Mouse (Mus musculus) midbrain, embryonic 10.5 days (tissue): Measurements from ENCODE around the gene Zmynd8. TPM values are rescaled to one million over a fixed set of nuclear protein-coding genes. Genes with fewer than 3 reads are reported as not detected.

Experiments used
- DNase-seq: peaks from one replicate; pipeline ENCODE4 v3.0.0-alpha.2; 2017; ENCODE audit warnings: low spot score
- H3K27ac ChIP-seq: fragments of 300-500 bp; sonication (generic); replicated peaks from 2 replicates; pipeline ENCODE4 v1.5.1; 2016; ENCODE audit warnings: mild to moderate bottlenecking
- H3K27me3 ChIP-seq: fragments of 300-500 bp; sonication (generic); 2 replicates; pipeline ENCODE4 v1.6.1; 2016; ENCODE audit warnings: low read depth, mild to moderate bottlenecking; ENCODE audit not compliant: poor library complexity, severe bottlenecking
- H3K36me3 ChIP-seq: fragments of 300-500 bp; sonication (generic); 2 replicates; pipeline ENCODE4 v1.6.1; 2016; ENCODE audit warnings: mild to moderate bottlenecking, moderate library complexity
- H3K4me1 ChIP-seq: fragments of 300-500 bp; sonication (generic); 2 replicates; pipeline ENCODE4 v1.6.1; 2016
- H3K4me3 ChIP-seq: fragments of 300-500 bp; sonication (generic); 2 replicates; pipeline ENCODE4 v1.5.1; 2016; ENCODE audit warnings: mild to moderate bottlenecking, moderate library complexity
- H3K9me3 ChIP-seq: fragments of 300-500 bp; sonication (generic); replicated peaks from 2 replicates; pipeline ENCODE4 v1.6.1; 2016; ENCODE audit warnings: mild to moderate bottlenecking
- WGBS: fragments of 180-500 bp; shearing (Covaris S2); methylation state at CpG from one replicate; pipeline ENCODE4 v1.1.7; 2016; 5-methylcytosine and 5-hydroxymethylcytosine counted together
- polyA plus RNA-seq: library from polyadenylated mRNA; unstranded; fragments of >200 nt; fragmentation: Nextera tagmentation; extraction: Ambion mirVana; gene quantifications from 2 replicates; pipeline ENCODE4 v1.2.1, GENCODE M21; 2016

Zmynd8 gene
- polyA plus RNA-seq, 1 experiment from 2014 or later: 61.4 TPM

GRCm38 (mm10) chr2:165893232-165893631 lies 5.6 kb downstream of the Zmynd8 start:
- Histone ChIP-seq H3K27me3 (no peaks in the 10 kb centered on the region), H3K36me3 (no peaks in the 10 kb centered on the region), H3K4me3 (no peak overlapping the region), H3K27ac (no peak overlapping the region), H3K9me3 (no peaks in the 10 kb centered on the region), H3K4me1 (peaks cover 54% of the 10 kb centered on the region)
- WGBS: 97% methylated on average over 3 of the region's 3 CpGs
- DNase-seq: no peak

DNA sequence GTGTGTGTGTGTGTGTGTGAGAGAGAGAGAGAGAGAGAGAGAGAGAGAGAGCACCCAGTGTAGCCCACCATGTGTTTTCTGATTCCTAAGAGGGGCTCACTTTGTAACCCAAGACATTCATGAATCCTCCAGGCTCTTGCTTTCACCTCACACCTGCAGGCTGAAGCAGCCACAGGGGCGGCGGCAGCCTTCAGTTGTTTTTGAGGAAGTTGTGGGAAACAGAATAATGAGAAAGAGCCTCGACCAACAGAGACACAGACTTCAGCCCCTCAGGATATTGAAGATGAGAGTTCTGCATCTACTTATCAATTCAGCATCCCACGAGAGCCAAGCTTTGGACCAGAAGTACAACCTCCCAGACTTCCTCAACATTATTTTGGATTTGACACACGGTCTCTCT lies 6.2 kb downstream of the Zmynd8 start:
- 78% methylated on average over 5 of the region's 5 CpGs for WGBS
- Histone ChIP-seq H3K36me3 (no peaks in the 10 kb centered on the region), H3K27ac (no peak overlapping the region), H3K9me3 (no peaks in the 10 kb centered on the region), H3K4me1 (peaks cover 59% of the 10 kb centered on the region), H3K4me3 (no peak overlapping the region), H3K27me3 (no peaks in the 10 kb centered on the region)
- no peak for DNase-seq

- no peak overlapping the region for H3K4me3 ChIP-seq
- H3K9me3 ChIP-seq: no peaks in the 10 kb centered on the region
- H3K27me3 ChIP-seq: no peaks in the 10 kb centered on the region
- DNase-seq: no peak
- peaks cover 63% of the 10 kb centered on the region for H3K4me1 ChIP-seq
- no peaks in the 10 kb centered on the region for H3K36me3 ChIP-seq
- H3K27ac ChIP-seq: peak overlapping the region; percentile 100
- 89% methylated on average over 10 of the region's 10 CpGs for WGBS
Measured at GRCm38 (mm10) chr2:165890401-165890800, 8.4 kb downstream of the Zmynd8 start.

- Histone ChIP-seq H3K36me3 (no peaks in the 10 kb centered on the region), H3K4me3 (no peak overlapping the region), H3K4me1 (peaks cover 63% of the 10 kb centered on the region), H3K27ac (peak overlapping the region; percentile 100), H3K27me3 (no peaks in the 10 kb centered on the region), H3K9me3 (no peaks in the 10 kb centered on the region)
- no peak for DNase-seq
- WGBS: 82% methylated on average over 10 of the region's 10 CpGs
Measured at GRCm38 (mm10) chr2:165889874-165890273, 8.9 kb downstream of the Zmynd8 start.

DNA sequence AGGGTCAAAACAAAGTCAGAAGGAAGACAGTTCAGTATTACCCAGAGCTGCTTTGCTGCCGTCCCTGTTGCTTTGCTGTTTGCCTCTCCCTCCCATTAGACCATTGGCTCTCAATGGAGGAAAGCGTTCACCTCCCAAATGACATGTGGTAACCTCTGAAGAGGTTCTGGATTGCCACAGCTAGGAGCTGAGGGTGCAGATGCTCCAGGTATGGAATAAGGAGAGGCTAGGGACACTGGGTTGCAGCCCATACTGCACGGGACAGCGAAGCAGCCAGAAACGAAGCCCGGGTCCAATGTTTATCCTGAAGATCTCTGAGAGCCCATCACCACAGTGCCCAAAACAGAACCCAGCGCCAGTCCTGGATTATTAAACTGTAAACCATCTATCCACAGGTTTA lies 9.6 kb downstream of the Zmynd8 start:
- Histone ChIP-seq H3K4me3 (no peak overlapping the region), H3K9me3 (no peaks in the 10 kb centered on the region), H3K36me3 (no peaks in the 10 kb centered on the region), H3K4me1 (peaks cover 65% of the 10 kb centered on the region), H3K27me3 (no peaks in the 10 kb centered on the region), H3K27ac (peak overlapping the region; percentile 100)
- 71% methylated on average over 7 of the region's 7 CpGs for WGBS
- no peak for DNase-seq

DNA sequence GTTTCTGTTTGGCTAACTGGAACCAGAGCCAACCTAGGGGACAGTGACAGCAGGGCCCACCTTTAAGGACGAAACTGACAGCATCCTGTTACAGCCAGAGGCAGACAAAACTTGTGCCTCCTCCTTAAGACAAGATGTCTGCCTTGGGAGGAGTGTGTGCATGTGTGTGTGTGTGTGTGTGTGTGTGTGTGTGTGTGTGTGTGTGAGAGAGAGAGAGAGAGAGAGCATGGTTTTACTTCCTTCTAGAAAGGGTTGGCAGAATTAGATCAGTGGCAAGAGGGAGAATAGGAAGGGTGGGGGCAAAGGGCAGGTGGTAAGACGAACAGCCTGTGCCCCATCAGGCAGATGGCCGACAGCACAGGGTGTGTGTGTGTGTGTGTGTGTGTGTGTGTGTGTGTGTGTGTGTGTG lies 10.0 kb downstream of the Zmynd8 start:
- H3K27ac ChIP-seq: peak overlapping the region; percentile 100
- no peaks in the 10 kb centered on the region for H3K9me3 ChIP-seq
- peak overlapping the region; percentile 23 for H3K4me3 ChIP-seq
- H3K27me3 ChIP-seq: no peaks in the 10 kb centered on the region
- no peak for DNase-seq
- H3K36me3 ChIP-seq: no peaks in the 10 kb centered on the region
- H3K4me1 ChIP-seq: peaks cover 69% of the 10 kb centered on the region
- WGBS: 31% methylated on average over 3 of the region's 3 CpGs

- Histone ChIP-seq H3K9me3 (no peaks in the 10 kb centered on the region), H3K36me3 (no peaks in the 10 kb centered on the region), H3K27me3 (no peaks in the 10 kb centered on the region), H3K4me3 (peak overlapping the region; percentile 23), H3K27ac (peak overlapping the region; percentile 100), H3K4me1 (peaks cover 73% of the 10 kb centered on the region)
- WGBS: 21% methylated on average over 13 of the region's 13 CpGs
- DNase-seq: peak; percentile 72
Measured at GRCm38 (mm10) chr2:165888396-165888795, 10.4 kb downstream of the Zmynd8 start.

- H3K4me3 ChIP-seq: peak overlapping the region; percentile 26
Measured at GRCm38 (mm10) chr2:165886857-165887628, 11.8 kb downstream of the Zmynd8 start.

DNA sequence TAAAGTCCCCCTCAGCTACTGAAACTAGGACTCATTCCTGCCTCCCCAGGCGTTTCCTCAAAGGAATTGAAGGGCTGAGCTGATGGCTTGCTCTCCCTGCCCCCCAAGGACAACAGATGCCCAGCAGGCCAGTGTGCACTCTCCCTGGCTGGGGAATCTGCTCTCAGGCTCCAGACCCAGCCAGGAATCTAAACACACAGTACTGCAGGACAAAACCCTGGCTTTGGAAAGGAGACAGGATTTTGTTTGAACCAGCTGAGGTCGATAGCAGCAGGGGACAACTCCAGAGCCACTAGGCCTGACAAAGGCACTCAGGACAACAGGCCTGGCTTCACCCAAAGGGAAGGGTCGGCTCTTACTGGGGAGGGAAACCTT lies 12.3 kb downstream of the Zmynd8 start:
- Histone ChIP-seq H3K4me3 (peak overlapping the region; percentile 26), H3K27ac (peak overlapping the region; percentile 100), H3K4me1 (peaks cover 93% of the 10 kb centered on the region), H3K9me3 (no peaks in the 10 kb centered on the region), H3K27me3 (no peaks in the 10 kb centered on the region), H3K36me3 (no peaks in the 10 kb centered on the region)
- WGBS: 0% methylated on average over 3 of the region's 3 CpGs
- peak; percentile 62 for DNase-seq

More at GRCm38 (mm10) chr2:165886857-165887628, 11.8 kb downstream of the Zmynd8 start:
- H3K36me3 ChIP-seq: no peaks in the 10 kb centered on the region
- peak overlapping the region; percentile 100 for H3K27ac ChIP-seq
- peaks cover 87% of the 10 kb centered on the region for H3K4me1 ChIP-seq
- H3K27me3 ChIP-seq: no peaks in the 10 kb centered on the region
- WGBS: 4% methylated on average over 25 of the region's 25 CpGs
- peak; percentile 72 for DNase-seq
- no peaks in the 10 kb centered on the region for H3K9me3 ChIP-seq

- no peak for DNase-seq
- 20% methylated on average over 4 of the region's 4 CpGs for WGBS
- peak overlapping the region; percentile 53; the same call in 1 of the 2 replicates for H3K4me3 ChIP-seq
- H3K4me1 ChIP-seq: peaks cover 98% of the 10 kb centered on the region
- H3K9me3 ChIP-seq: no peaks in the 10 kb centered on the region
- H3K27me3 ChIP-seq: no peaks in the 10 kb centered on the region
- H3K36me3 ChIP-seq: no peaks in the 10 kb centered on the region
- peak overlapping the region; percentile 100 for H3K27ac ChIP-seq
Measured at GRCm38 (mm10) chr2:165885951-165886320, 12.9 kb downstream of the Zmynd8 start.

GRCm38 (mm10) chr2:165885225-165885950 lies 13.4 kb downstream of the Zmynd8 start:
- Histone ChIP-seq H3K27me3 (no peaks in the 10 kb centered on the region), H3K4me3 (peak overlapping the region; percentile 53), H3K36me3 (no peaks in the 10 kb centered on the region)

GRCm38 (mm10) chr2:165884577-165885224 lies 14.1 kb downstream of the Zmynd8 start:
- Histone ChIP-seq H3K27ac (peak overlapping the region; percentile 100), H3K9me3 (no peaks in the 10 kb centered on the region), H3K27me3 (no peaks in the 10 kb centered on the region), H3K36me3 (no peaks in the 10 kb centered on the region), H3K4me3 (peak overlapping the region; percentile 53), H3K4me1 (peaks cover 100% of the 10 kb centered on the region)
- peak; percentile 95 for DNase-seq
- WGBS: 2% methylated on average over 21 of the region's 21 CpGs

More at GRCm38 (mm10) chr2:165885225-165885950, 13.4 kb downstream of the Zmynd8 start:
- peaks cover 100% of the 10 kb centered on the region for H3K4me1 ChIP-seq
- no peaks in the 10 kb centered on the region for H3K9me3 ChIP-seq
- DNase-seq: peak; percentile 73
- H3K27ac ChIP-seq: peak overlapping the region; percentile 100
- WGBS: 3% methylated on average over 13 of the region's 17 CpGs
